Mouse (Mus musculus): ENCODE data around the gene Lgr5.

GRCm38 (mm10) chr10:115518845-115519244 lies 68.7 kb downstream of the Lgr5 start:
- TF ChIP-seq CTCF (IDR thresholded peaks at IDR 0.05; ENCODE audit: low read depth) (no peak), EP300 (IDR thresholded peaks at IDR 0.05; ENCODE audit: low read depth) (no peak)

All from liver, postnatal 0 days (tissue).